Mouse (Mus musculus): ENCODE measurements around the gene Cdc6.

DNA sequence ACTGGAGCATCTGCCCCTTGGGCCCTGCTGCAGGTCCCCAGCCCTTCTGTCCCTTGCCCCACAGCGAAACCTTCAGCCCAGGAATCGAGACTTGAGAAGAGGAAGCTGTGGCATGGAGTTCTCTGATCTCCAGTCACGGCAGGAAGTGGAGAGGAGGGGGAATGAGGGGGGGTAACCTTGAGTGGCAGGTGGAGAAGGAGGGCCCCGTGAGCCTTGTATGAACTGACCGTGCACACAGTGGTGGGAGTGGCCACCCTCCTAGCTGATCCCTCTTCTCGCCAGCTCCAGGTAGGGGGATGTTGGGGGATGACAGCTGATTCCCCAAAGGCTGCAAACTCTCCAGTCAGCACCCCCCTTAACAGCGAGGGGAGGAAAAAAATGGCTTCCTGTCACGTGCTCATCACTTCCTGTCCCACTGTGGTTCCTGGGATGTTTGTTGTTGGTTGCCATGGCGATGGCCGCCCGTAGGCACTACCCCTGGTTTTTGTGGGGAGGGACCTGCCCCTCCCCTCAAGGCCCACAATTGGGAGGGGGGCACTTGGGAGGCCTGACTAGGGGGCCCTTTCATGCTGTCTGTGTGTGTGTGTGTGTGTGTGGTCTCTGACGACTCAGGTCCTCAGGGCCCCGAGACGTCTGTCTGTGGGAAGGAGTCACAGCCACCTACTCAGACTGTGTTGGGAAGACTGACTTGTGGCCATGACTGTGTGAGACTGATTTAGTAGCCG lies 34.4 kb downstream of the Cdc6 start:
- TF ChIP-seq POLR2A (IDR thresholded peaks at IDR 0.05; ENCODE audit: low read depth, low read length) (no peak), CTCF (IDR thresholded peaks at IDR 0.05; ENCODE audit: extremely low read depth, insufficient read length, insufficient replicate concordance, low read depth, low read length) (no peak)

All from small intestine, adult 2 months (tissue).